Mouse (Mus musculus) bone marrow, adult 2 months (tissue): ENCODE data around the gene Plk5.

Experiments used
- CTCF ChIP-seq: fragments of 200-500 bp; IDR thresholded peaks from 2 replicates; pipeline ENCODE4 v1.5.1; 2011; ENCODE audit warnings: low read length, control low read depth; ENCODE audit not compliant: control insufficient read depth, insufficient read depth
- POLR2A ChIP-seq: fragments of 200-500 bp; IDR thresholded peaks from 2 replicates; pipeline ENCODE4 v1.6.1; 2011; ENCODE audit warnings: low read depth, mild to moderate bottlenecking, control low read depth, low read length, borderline replicate concordance; ENCODE audit not compliant: control insufficient read depth

GRCm38 (mm10) chr10:80384115-80384639 is 27.9 kb downstream of the Plk5 start:
- no peak for TF ChIP-seq CTCF
- TF ChIP-seq POLR2A, result no peak
